In the genomic region with DNA sequence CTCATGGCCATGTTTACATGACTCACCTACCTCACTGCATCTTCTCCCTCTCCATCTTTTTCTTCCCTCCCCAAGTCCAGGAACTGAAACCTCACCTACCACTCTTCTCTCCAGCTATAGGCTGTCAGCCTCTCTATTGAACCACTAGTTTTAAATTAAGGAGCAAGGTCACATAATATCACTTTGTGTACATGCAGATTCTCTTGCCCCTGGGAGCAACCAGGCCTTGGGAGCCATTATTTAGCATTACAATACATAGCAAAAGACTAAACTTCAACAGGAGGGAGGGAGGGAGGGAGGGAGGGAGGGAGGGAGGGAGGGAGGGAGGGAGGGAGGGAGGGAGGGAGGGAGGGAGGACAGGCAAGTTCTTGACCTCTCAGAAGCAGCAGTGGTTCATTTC, we compare ENCODE assay signal across 19 mouse cellular contexts.
A peak's percentile ranks its signal among the peaks of the same experiment; 100 is the strongest.
DNase-seq lines count a peak whose midpoint lies in the region.
"Had no signal": no experiment of that assay in that cellular context is flagged by ENCODE, and none has a peak within 500 bp of the region (broad histone marks: within the 10 kb centered on the region; RNA-seq: fewer than 3 reads in every experiment).

No protein-coding gene starts in this region.

- peak; percentile 56 for DNase-seq in ES-CJ7 (ENCODE audit: low read depth, low spot score)
- DNase-seq in R1 (ENCODE audit: low read depth, low spot score) = peak; percentile 84
- DNase-seq in ZHBTc4 (ENCODE audit: low read depth, low spot score) = peak; percentile 70
- no peak for DNase-seq in kidney, adult 9 months
- no peak for DNase-seq in thymus, postnatal 36 days
- DNase-seq in lung, postnatal 4 days = no peak
- DNase-seq: adrenal gland, adult 2 months; adrenal gland, adult 8-10 months; adrenal gland, postnatal 10 days; adrenal gland, postnatal 14 days; adrenal gland, postnatal 25 days; adrenal gland, postnatal 36 days; B cell, adult 2 months; cerebellum, adult 11 months; cerebellum, adult 11-12 months; cerebellum, adult 18-20 months; cerebellum, adult 2 months; cerebellum, adult 8-10 months; cerebellum, adult 9-10 months had no signal

Comparison
In these comparisons a context has a peak if more than half of its experiments do, and no peak if none do; other contexts are left out.
1. DNase-seq: peak in ES-CJ7 (single experiment), R1 (single experiment) and ZHBTc4 (single experiment); none in kidney, adult 9 months (single experiment), thymus, postnatal 36 days (0 of 2) and lung, postnatal 4 days (0 of 2).